20 mouse cellular contexts compared by ENCODE assay signal in the genomic region with DNA sequence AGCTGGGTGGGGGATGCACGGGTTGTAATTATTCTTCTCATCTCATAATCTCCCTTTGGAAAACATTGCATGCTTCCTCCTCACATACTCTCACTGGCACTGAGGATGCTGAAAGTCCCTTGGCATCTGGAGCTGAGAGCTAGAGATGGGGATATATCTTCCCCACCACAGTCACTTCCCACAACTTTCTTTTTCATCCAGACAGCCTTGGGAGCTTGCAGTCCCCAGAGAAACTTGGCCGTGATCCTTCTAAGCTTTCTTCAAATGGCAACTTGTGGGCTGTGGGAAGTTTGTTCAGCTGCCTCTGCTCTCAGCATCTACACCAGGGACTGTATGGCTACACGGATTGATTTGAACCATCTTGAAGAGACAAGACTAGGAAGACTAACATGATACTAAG.
DNase-seq lines count a peak whose midpoint lies in the region; ATAC-seq lines count a peak whose summit lies in the region.
"Had no signal": no experiment of that assay in that cellular context is flagged by ENCODE, and none has a peak within 500 bp of the region (broad histone marks: within the 10 kb centered on the region; RNA-seq: fewer than 3 reads in every experiment).

No protein-coding gene starts in this region.

- no peak for ATAC-seq in liver, embryonic 11.5 days (replicated peaks; ENCODE audit: low FRiP score)
- no peak for ATAC-seq in granulocyte monocyte progenitor cell, adult 5-6 weeks (replicated peaks; ENCODE audit: poor library complexity, severe bottlenecking)
- ATAC-seq: inflammation-experienced regulatory T-cells, adult 6 months; midbrain, embryonic 15.5 days had no signal

- intact Hi-C loops in left cerebral cortex, postnatal 4 days (cut with DNase I): no loop called here
- intact Hi-C loops in left cerebral cortex, postnatal 36 days (cut with DNase I): loop anchor here (10.0 kb wide), 1 partner anchor 249 kb away; no protein-coding TSS in a partner anchor

- no peak overlapping the region for H3K27ac ChIP-seq in liver, embryonic 11.5 days (ENCODE audit: low read depth, low read length)
- H3K27ac ChIP-seq: embryonic facial prominence, embryonic 10.5 days; hindbrain, embryonic 13.5 days; midbrain, embryonic 15.5 days had no signal

- WGBS in liver, embryonic 11.5 days: 67% methylated on average over 3 of the region's 3 CpGs

- no peaks in the 10 kb centered on the region for H3K4me1 ChIP-seq in liver, embryonic 11.5 days (replicated peaks; ENCODE audit: control insufficient read depth, insufficient read depth, low read length)
- H3K4me1 ChIP-seq: embryonic facial prominence, embryonic 10.5 days; heart, embryonic 12.5 days; hindbrain, embryonic 13.5 days; megakaryocyte, embryonic 14.5 days; midbrain, embryonic 15.5 days had no signal

- H3K9me3 ChIP-seq in liver, embryonic 11.5 days (ENCODE audit: control insufficient read depth, low read length): no peaks in the 10 kb centered on the region
- H3K9me3 ChIP-seq: embryonic facial prominence, embryonic 10.5 days; heart, embryonic 12.5 days; hindbrain, embryonic 13.5 days; megakaryocyte, embryonic 14.5 days; midbrain, embryonic 15.5 days had no signal

- H3K4me3 ChIP-seq in liver, embryonic 11.5 days (ENCODE audit: low read depth, low read length): no peak overlapping the region
- H3K4me3 ChIP-seq: embryonic facial prominence, embryonic 10.5 days; heart, embryonic 12.5 days; hindbrain, embryonic 13.5 days; megakaryocyte, embryonic 14.5 days; midbrain, embryonic 15.5 days had no signal

- no peak overlapping the region for H3K9ac ChIP-seq in liver, embryonic 11.5 days (ENCODE audit: low read depth, low read length)
- H3K9ac ChIP-seq: heart, embryonic 12.5 days; hindbrain, embryonic 13.5 days; midbrain, embryonic 15.5 days had no signal

- peak; percentile 59 for DNase-seq in left cerebral cortex, adult 11 months (ENCODE audit: low spot score)
- no peak for DNase-seq in left cerebral cortex, postnatal 4 days
- peak; percentile 59 for DNase-seq in layer of hippocampus, adult 9-11 months
- DNase-seq in left cerebral cortex, postnatal 36 days (ENCODE audit: low spot score in 2 of 2): peak; percentile 58 to 76
- no peak for DNase-seq in urinary bladder, adult 2 months (ENCODE audit: low spot score)
- DNase-seq in liver, embryonic 11.5 days (ENCODE audit: low spot score): no peak
- DNase-seq: cerebellum, adult 9-10 months; heart, postnatal 14 days; kidney, adult 8-10 months; kidney, postnatal 25 days; liver; lung, adult 18-20 months; spleen, adult 18-20 months had no signal

- H3K36me3 ChIP-seq in liver, embryonic 11.5 days (ENCODE audit: control insufficient read depth, insufficient read depth, low read length): no peaks in the 10 kb centered on the region
- H3K36me3 ChIP-seq: embryonic facial prominence, embryonic 10.5 days; heart, embryonic 12.5 days; hindbrain, embryonic 13.5 days; midbrain, embryonic 15.5 days had no signal

- H3K27me3 ChIP-seq in liver, embryonic 11.5 days (replicated peaks; ENCODE audit: control insufficient read depth, insufficient read depth, low read length): no peaks in the 10 kb centered on the region
- H3K27me3 ChIP-seq: heart, embryonic 12.5 days; hindbrain, embryonic 13.5 days; megakaryocyte, embryonic 14.5 days; midbrain, embryonic 15.5 days had no signal

- no peak overlapping the region for H3K4me2 ChIP-seq in liver, embryonic 11.5 days
- H3K4me2 ChIP-seq: heart, embryonic 12.5 days; hindbrain, embryonic 13.5 days; midbrain, embryonic 15.5 days had no signal

Comparison
In these comparisons a context has a peak if more than half of its experiments do, and no peak if none do; other contexts are left out.
1. DNase-seq: peak in left cerebral cortex, adult 11 months (single experiment), layer of hippocampus, adult 9-11 months (single experiment) and left cerebral cortex, postnatal 36 days (2 of 2); none in left cerebral cortex, postnatal 4 days (single experiment), urinary bladder, adult 2 months (single experiment) and liver, embryonic 11.5 days (single experiment).